Mouse (Mus musculus) liver, postnatal 0 days (tissue): Measurements from ENCODE around the gene Usp39. TPM values are rescaled to one million over a fixed set of nuclear protein-coding genes. Genes with fewer than 3 reads are reported as not detected.

ENCODE experiments used
- ATAC-seq: fragments of 200-750 bp; cut with Nextera tagmentation; 2 replicates; pipeline ENCODE4 v1.8.0; 2017; ENCODE audit warnings: mild to moderate bottlenecking, moderate library complexity
- DNase-seq: peaks from one replicate; pipeline ENCODE4 v3.0.0-alpha.2; 2016
- H3K27ac ChIP-seq: fragments of 300-500 bp; sonication (generic); 2 replicates; pipeline ENCODE4 v1.5.1; 2014; ENCODE audit warnings: antibody characterized with exemption, moderate library complexity, mild to moderate bottlenecking, low read depth
- H3K27me3 ChIP-seq: fragments of 300-500 bp; sonication (generic); 2 replicates; pipeline ENCODE4 v1.6.1; 2014; ENCODE audit warnings: low read length, control low read depth, mixed read lengths; ENCODE audit not compliant: insufficient read depth
- H3K36me3 ChIP-seq: fragments of 300-500 bp; sonication (generic); replicated peaks from 2 replicates; pipeline ENCODE4 v1.6.1; 2014; ENCODE audit warnings: mild to moderate bottlenecking, control low read depth, low read length, moderate library complexity, mixed read lengths; ENCODE audit not compliant: insufficient read depth
- H3K4me1 ChIP-seq: fragments of 300-500 bp; sonication (generic); 2 replicates; pipeline ENCODE4 v1.6.1; 2014; ENCODE audit warnings: antibody characterized with exemption, mild to moderate bottlenecking, control low read depth; ENCODE audit not compliant: insufficient read depth
- H3K4me2 ChIP-seq: fragments of 300-500 bp; sonication (generic); 2 replicates; pipeline ENCODE4 v1.6.1; 2014; ENCODE audit warnings: low read depth, mild to moderate bottlenecking, low read length, moderate library complexity, mixed read lengths
- H3K4me3 ChIP-seq: fragments of 300-500 bp; sonication (generic); 2 replicates; pipeline ENCODE4 v1.5.1; 2014; ENCODE audit warnings: low read depth, low read length
- H3K9ac ChIP-seq: fragments of 300-500 bp; sonication (generic); replicated peaks from 2 replicates; pipeline ENCODE4 v1.6.1; 2014; ENCODE audit warnings: mild to moderate bottlenecking, moderate library complexity
- H3K9me3 ChIP-seq: fragments of 300-500 bp; sonication (generic); 2 replicates; pipeline ENCODE4 v1.6.1; 2016; ENCODE audit warnings: mild to moderate bottlenecking, control low read depth, low read length, mixed read lengths
- CTCF ChIP-seq: sonication (generic); IDR thresholded peaks from 2 replicates; pipeline ENCODE4 v1.5.1; 2016; ENCODE audit warnings: antibody characterized with exemption, low read depth
- EP300 ChIP-seq: IDR thresholded peaks from 2 replicates; pipeline ENCODE4 v1.6.1; 2016; ENCODE audit warnings: antibody characterized with exemption, low read depth, mild to moderate bottlenecking
- WGBS: fragments of 180-500 bp; shearing (Covaris S2); extraction: QIAGEN DNeasy Blood & Tissue Kit; methylation state at CpG from one replicate; pipeline ENCODE4 v1.1.7; 2014; ENCODE audit not compliant: insufficient replicate concordance; 5-methylcytosine and 5-hydroxymethylcytosine counted together
- polyA plus RNA-seq: library from polyadenylated mRNA; unstranded; fragments of >200 nt; fragmentation: Nextera tagmentation; extraction: Ambion mirVana; gene quantifications from 2 replicates; pipeline ENCODE4 v1.2.1, GENCODE M21; 2015

The Usp39 gene
- polyA plus RNA-seq, 1 experiment from 2014 or later: 21.7 TPM

DNA sequence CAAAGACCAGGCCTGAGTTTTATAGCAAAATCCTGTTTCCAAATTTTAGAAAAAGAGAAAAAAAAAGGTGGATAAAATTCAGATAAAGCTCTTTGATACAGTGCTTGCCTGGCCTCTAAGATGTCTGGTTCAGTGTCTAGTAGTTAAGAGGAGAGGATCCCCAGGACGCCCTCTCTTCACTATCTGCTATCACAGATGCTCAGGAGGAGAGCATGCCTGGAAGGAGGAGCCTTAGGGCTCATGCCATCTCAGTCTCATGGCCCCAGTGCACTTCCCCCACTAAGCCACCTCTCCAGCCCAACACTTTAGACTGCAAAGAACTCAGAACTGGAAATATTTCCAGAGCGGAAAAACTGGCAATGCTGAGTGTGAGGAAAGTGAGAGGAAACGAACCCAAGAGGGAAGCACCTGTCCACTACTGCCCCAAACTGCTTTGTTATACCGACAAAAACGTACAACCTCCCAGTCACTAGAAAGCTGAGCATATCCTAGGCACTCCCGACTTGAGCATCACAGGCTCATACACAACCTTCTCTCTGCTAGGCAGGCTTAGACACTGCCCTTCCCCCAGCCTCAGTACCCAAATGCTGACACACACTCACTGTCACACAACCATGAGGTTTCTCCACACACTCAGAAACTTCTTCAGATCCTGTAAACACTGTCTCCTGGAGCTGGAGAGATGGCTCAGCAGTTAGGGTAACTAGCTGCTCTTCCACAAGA is 21.0 kb downstream of the Usp39 start:
- DNase-seq: no peak
- Histone ChIP-seq H3K27me3 (no peaks in the 10 kb centered on the region), H3K4me2 (no peak overlapping the region), H3K4me1 (no peaks in the 10 kb centered on the region), H3K9me3 (no peaks in the 10 kb centered on the region), H3K9ac (no peak overlapping the region), H3K4me3 (no peak overlapping the region), H3K27ac (peak overlapping the region; percentile 64), H3K36me3 (peaks cover 81% of the 10 kb centered on the region)
- TF ChIP-seq CTCF (no peak), EP300 (peak; percentile 37; the same call in 1 of the 2 replicates)
- peak; percentile 90 for ATAC-seq
- 72% methylated on average over 6 of the region's 6 CpGs for WGBS

GRCm38 (mm10) chr6:72322936-72323335 is 22.0 kb downstream of the Usp39 start:
- Histone ChIP-seq H3K27ac (no peak overlapping the region), H3K4me1 (no peaks in the 10 kb centered on the region), H3K4me2 (no peak overlapping the region), H3K9me3 (no peaks in the 10 kb centered on the region), H3K36me3 (peaks cover 81% of the 10 kb centered on the region), H3K4me3 (no peak overlapping the region), H3K27me3 (no peaks in the 10 kb centered on the region), H3K9ac (no peak overlapping the region)
- ATAC-seq (no peak), DNase-seq (no peak)
- TF ChIP-seq EP300 (no peak), CTCF (no peak)
- WGBS: 100% methylated on average over 3 of the region's 3 CpGs

- Histone ChIP-seq H3K27me3 (no peaks in the 10 kb centered on the region), H3K4me2 (no peak overlapping the region), H3K4me1 (0 out of 2 replicates have a peak, but pooled peaks cover 2% of the 10 kb centered on the region), H3K36me3 (peaks cover 71% of the 10 kb centered on the region), H3K4me3 (no peak overlapping the region), H3K27ac (no peak overlapping the region), H3K9ac (no peak overlapping the region), H3K9me3 (no peaks in the 10 kb centered on the region)
- TF ChIP-seq CTCF (peak; percentile 72), EP300 (no peak)
- no peak for ATAC-seq
- 71% methylated on average over 11 of the region's 11 CpGs for WGBS
- DNase-seq: peak; percentile 72
Observed at GRCm38 (mm10) chr6:72319019-72319418, 26.0 kb downstream of the Usp39 start.

- 75% methylated on average over 4 of the region's 5 CpGs for WGBS
- DNase-seq (no peak), ATAC-seq (peak; percentile 62)
- Histone ChIP-seq H3K4me1 (0 out of 2 replicates have a peak, but pooled peaks cover 2% of the 10 kb centered on the region), H3K9ac (no peak overlapping the region), H3K9me3 (no peaks in the 10 kb centered on the region), H3K27me3 (no peaks in the 10 kb centered on the region), H3K36me3 (peaks cover 68% of the 10 kb centered on the region), H3K27ac (0 out of 2 replicates have a peak overlapping the region, but pooled peaks have one; percentile 5), H3K4me3 (no peak overlapping the region), H3K4me2 (no peak overlapping the region)
- TF ChIP-seq CTCF (no peak), EP300 (no peak)
Observed at GRCm38 (mm10) chr6:72318440-72318839, 26.5 kb downstream of the Usp39 start.

- WGBS: 72% methylated on average over 1 of the region's 1 CpGs
- no peak overlapping the region for H3K27ac ChIP-seq
- H3K27me3 ChIP-seq: no peaks in the 10 kb centered on the region
- no peak overlapping the region for H3K9ac ChIP-seq
- H3K36me3 ChIP-seq: peaks cover 52% of the 10 kb centered on the region
- DNase-seq (no peak), ATAC-seq (no peak)
- no peaks in the 10 kb centered on the region for H3K9me3 ChIP-seq
- peak; percentile 9; the same call in 1 of the 2 replicates for TF ChIP-seq CTCF
- no peak for TF ChIP-seq EP300
- 0 out of 2 replicates have a peak, but pooled peaks cover 2% of the 10 kb centered on the region for H3K4me1 ChIP-seq
- no peak overlapping the region for H3K4me3 ChIP-seq
- no peak overlapping the region for H3K4me2 ChIP-seq
Observed at GRCm38 (mm10) chr6:72316044-72316443, 28.9 kb downstream of the Usp39 start.

DNA sequence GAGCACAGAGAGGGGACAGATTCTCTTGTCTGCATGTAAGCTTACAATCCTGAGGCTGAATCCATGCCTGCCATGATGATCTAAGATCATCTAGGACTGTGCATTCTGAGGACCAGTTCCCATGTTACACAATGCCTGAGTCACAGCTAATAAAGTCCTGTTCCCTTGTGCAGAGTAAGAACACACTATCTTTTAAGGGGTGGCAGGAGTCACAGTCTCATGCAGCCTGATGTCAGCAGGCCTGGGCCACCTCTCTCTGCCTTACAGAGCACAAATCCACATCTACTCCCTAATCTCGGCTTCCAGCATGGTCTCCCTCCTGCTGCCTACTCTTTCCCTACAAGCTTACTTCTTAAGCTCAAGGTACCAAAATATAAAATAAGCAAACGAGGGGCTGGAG is 29.6 kb downstream of the Usp39 start:
- Histone ChIP-seq H3K27ac (no peak overlapping the region), H3K9me3 (no peaks in the 10 kb centered on the region), H3K4me2 (no peak overlapping the region), H3K4me1 (0 out of 2 replicates have a peak, but pooled peaks cover 2% of the 10 kb centered on the region), H3K4me3 (no peak overlapping the region), H3K36me3 (peaks cover 45% of the 10 kb centered on the region), H3K27me3 (no peaks in the 10 kb centered on the region), H3K9ac (no peak overlapping the region)
- ATAC-seq: no peak
- no peak for DNase-seq
- TF ChIP-seq CTCF (no peak), EP300 (no peak)
- 82% methylated on average over 2 of the region's 2 CpGs for WGBS
